Mouse (Mus musculus) limb, embryonic 12.5 days (tissue): Measurements from ENCODE around the gene Prdx6b. TPM values are rescaled to one million over a fixed set of nuclear protein-coding genes. Genes with fewer than 3 reads are reported as not detected.
A peak's percentile ranks its signal among the peaks of the same experiment; 100 is the strongest.

Experiments
- ATAC-seq: fragments of 200-750 bp; cut with Nextera tagmentation; 2 replicates; pipeline ENCODE4 v1.8.0; 2017; ENCODE audit warnings: low read depth, moderate TSS enrichment; ENCODE audit not compliant: insufficient number of reproducible peaks, insufficient read depth, low FRiP score, low TSS enrichment
- H3K27ac ChIP-seq: fragments of 300-500 bp; sonication (generic); 2 replicates; pipeline ENCODE4 v1.5.1; 2016; ENCODE audit warnings: mild to moderate bottlenecking, moderate library complexity
- H3K27me3 ChIP-seq: fragments of 300-500 bp; sonication (generic); 2 replicates; pipeline ENCODE4 v1.6.1; 2016; ENCODE audit warnings: mild to moderate bottlenecking, moderate library complexity
- H3K36me3 ChIP-seq: fragments of 300-500 bp; sonication (generic); 2 replicates; pipeline ENCODE4 v1.6.1; 2016; ENCODE audit warnings: mild to moderate bottlenecking, moderate library complexity
- H3K4me1 ChIP-seq: fragments of 300-500 bp; sonication (generic); replicated peaks from 2 replicates; pipeline ENCODE4 v1.6.1; 2016
- H3K4me2 ChIP-seq: fragments of 300-500 bp; sonication (generic); 2 replicates; pipeline ENCODE4 v1.6.1; 2016; ENCODE audit warnings: mild to moderate bottlenecking, moderate library complexity
- H3K4me3 ChIP-seq: fragments of 300-500 bp; sonication (generic); replicated peaks from 2 replicates; pipeline ENCODE4 v1.5.1; 2016; ENCODE audit warnings: mild to moderate bottlenecking
- H3K9ac ChIP-seq: fragments of 300-500 bp; sonication (generic); replicated peaks from 2 replicates; pipeline ENCODE4 v1.6.1; 2016; ENCODE audit warnings: mild to moderate bottlenecking, moderate library complexity
- H3K9me3 ChIP-seq: fragments of 300-500 bp; sonication (generic); 2 replicates; pipeline ENCODE4 v1.6.1; 2016; ENCODE audit warnings: mild to moderate bottlenecking, moderate library complexity
- WGBS: fragments of 180-500 bp; shearing (Covaris S2); methylation state at CpG from one replicate; pipeline ENCODE4 v1.1.7; 2016; 5-methylcytosine and 5-hydroxymethylcytosine counted together
- polyA plus RNA-seq: library from polyadenylated mRNA; unstranded; fragments of >200 nt; fragmentation: Nextera tagmentation; extraction: Ambion mirVana; gene quantifications from 2 replicates; pipeline ENCODE4 v1.2.1, GENCODE M21; 2016

Gene Prdx6b
- polyA plus RNA-seq, 1 experiment from 2014 or later: not detected

DNA sequence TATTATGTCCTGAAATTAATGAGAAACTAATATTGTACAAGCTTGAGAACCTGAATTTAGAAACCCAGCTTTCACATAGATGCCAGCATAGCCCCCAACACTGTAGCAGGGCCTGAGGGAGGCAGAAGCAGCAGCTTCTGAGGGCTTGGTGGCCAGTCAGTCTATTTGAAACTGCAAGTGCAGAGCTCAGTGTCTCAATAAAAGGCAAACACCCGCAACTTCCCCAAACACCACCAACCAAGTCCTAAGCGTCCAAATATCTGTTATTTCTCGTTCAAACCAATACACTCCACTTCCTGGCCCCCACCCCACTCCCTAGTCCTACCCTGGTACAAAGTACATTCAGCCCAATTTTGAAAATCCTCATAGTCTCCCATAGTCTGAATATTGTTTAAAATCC is 6.1 kb downstream of the Prdx6b start:
- H3K27ac ChIP-seq: no peak overlapping the region
- WGBS: 80% methylated on average over 3 of the region's 3 CpGs

DNA sequence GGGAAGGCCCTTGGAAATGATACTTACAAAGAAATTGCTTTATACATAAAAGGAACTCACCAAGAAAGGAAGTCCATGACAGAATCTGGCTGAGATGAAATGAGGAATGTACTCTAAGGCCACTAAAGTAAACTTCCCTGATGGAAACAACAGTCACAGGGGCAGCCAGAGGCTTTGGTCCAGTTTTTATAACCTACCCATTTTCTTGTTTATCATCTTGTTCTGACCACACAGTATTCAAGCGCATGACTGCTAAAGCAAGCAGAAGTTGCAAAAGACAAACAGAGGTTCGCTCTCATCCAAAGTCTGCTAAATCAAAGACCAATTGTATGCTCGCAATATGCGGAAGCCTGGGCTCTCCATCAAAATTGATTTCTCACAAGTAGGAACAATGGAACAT is 8.5 kb downstream of the Prdx6b start:
- Histone ChIP-seq H3K4me3 (no peak overlapping the region), H3K9ac (no peak overlapping the region), H3K27ac (no peak overlapping the region), H3K4me2 (no peak overlapping the region), H3K9me3 (no peaks in the 10 kb centered on the region), H3K36me3 (no peaks in the 10 kb centered on the region), H3K27me3 (no peaks in the 10 kb centered on the region), H3K4me1 (no peaks in the 10 kb centered on the region)
- WGBS: 89% methylated on average over 4 of the region's 4 CpGs
- ATAC-seq: no peak

More for the DNA sequence above, 6.1 kb downstream of the Prdx6b start:
- H3K4me1 ChIP-seq: no peaks in the 10 kb centered on the region
- no peak overlapping the region for H3K4me3 ChIP-seq
- H3K9me3 ChIP-seq: no peaks in the 10 kb centered on the region
- ATAC-seq: no peak
- no peak overlapping the region for H3K9ac ChIP-seq
- no peaks in the 10 kb centered on the region for H3K27me3 ChIP-seq
- no peaks in the 10 kb centered on the region for H3K36me3 ChIP-seq
- no peak overlapping the region for H3K4me2 ChIP-seq

DNA sequence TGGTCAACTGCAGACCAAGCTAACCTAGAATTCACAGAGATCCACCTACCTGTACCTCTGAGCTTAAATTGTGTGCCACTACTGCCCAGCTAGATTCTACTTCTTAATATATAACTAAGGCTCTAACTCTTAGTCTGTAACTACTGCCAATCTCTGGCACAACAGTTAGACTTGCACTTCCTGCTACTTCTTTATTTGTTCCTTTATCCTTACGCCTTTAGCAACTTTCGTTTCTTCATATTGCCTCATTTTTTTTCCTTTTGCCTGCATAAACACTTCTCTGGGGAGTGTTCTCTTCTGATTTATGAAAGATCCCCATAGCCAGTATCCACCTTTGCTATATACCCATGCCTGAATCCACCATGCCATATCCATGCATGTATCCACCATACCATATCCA is 11.7 kb downstream of the Prdx6b start:
- ATAC-seq: no peak
- Histone ChIP-seq H3K9me3 (no peaks in the 10 kb centered on the region), H3K4me3 (no peak overlapping the region), H3K27me3 (no peaks in the 10 kb centered on the region), H3K27ac (no peak overlapping the region), H3K9ac (no peak overlapping the region), H3K36me3 (no peaks in the 10 kb centered on the region), H3K4me2 (no peak overlapping the region), H3K4me1 (no peaks in the 10 kb centered on the region)
- 98% methylated on average over 2 of the region's 2 CpGs for WGBS

DNA sequence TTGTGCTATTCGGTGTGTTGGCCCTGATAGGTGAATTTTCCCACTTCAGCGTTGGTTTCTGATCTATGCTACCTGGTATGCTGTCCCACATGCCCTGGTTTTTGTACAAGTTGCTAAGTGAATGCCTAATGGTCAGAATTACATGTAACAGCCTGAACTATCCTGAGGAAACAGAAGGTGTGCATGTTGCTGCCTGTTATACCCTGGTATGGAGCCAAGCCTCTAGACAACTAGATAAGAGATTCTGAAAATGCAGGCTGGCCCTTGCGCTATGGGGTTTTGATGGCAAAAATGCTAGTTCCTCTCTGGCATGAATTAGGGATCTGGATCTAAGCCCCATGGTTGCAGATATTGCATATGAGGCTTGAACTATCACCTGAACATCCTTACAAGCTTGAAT is 15.4 kb downstream of the Prdx6b start:
- no peak for ATAC-seq
- Histone ChIP-seq H3K36me3 (no peaks in the 10 kb centered on the region), H3K27ac (no peak overlapping the region), H3K9me3 (no peaks in the 10 kb centered on the region), H3K27me3 (no peaks in the 10 kb centered on the region), H3K4me3 (no peak overlapping the region), H3K4me2 (no peak overlapping the region), H3K4me1 (no peaks in the 10 kb centered on the region), H3K9ac (no peak overlapping the region)
- 94% methylated on average over 3 of the region's 3 CpGs for WGBS

DNA sequence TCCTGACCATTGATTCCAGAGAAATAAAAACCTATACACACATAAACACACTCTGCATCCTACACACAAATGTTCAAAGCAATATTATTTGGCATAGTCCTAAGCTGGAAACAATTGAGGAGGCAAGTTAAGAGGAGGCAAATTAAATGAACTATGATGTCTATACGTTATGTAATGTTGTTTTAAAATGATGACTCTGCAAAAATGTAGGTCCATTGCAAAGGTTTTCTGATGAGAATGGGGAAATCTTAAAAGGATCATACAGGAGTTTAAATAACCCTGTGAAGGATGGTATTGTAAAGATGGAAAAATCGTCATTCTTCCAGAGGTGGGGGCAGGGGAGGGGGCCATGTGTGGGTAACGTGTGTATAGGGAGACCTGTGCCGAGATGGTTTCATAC is 17.5 kb downstream of the Prdx6b start:
- no peak overlapping the region for H3K4me3 ChIP-seq
- H3K36me3 ChIP-seq: no peaks in the 10 kb centered on the region
- 86% methylated on average over 4 of the region's 4 CpGs for WGBS
- no peaks in the 10 kb centered on the region for H3K27me3 ChIP-seq
- H3K9ac ChIP-seq: no peak overlapping the region
- no peak overlapping the region for H3K27ac ChIP-seq
- no peak for ATAC-seq
- no peaks in the 10 kb centered on the region; the same call in 1 of the 2 replicates for H3K4me1 ChIP-seq
- H3K9me3 ChIP-seq: no peaks in the 10 kb centered on the region
- no peak overlapping the region for H3K4me2 ChIP-seq

DNA sequence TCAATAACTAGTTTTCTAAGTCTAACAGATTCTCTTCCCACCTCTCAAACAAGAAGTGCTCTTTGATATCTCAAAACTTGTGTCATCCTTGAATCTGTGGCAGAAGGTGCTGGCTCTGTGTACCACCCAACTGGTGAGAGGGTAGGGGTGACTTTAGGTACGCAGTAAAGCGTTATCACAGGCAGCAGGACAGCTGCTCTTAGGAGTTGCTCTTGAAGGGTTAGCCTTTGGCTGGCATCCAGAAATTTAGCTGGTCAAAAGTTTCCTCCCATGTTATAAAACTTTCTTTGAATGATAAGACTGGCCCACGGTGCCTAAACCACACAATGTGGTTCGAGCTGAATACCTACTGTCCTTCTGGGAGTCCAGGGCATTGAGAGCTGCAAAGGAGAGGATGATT is 18.5 kb downstream of the Prdx6b start:
- Histone ChIP-seq H3K4me3 (no peak overlapping the region), H3K9me3 (no peaks in the 10 kb centered on the region), H3K27ac (no peak overlapping the region), H3K36me3 (no peaks in the 10 kb centered on the region), H3K27me3 (no peaks in the 10 kb centered on the region), H3K4me2 (no peak overlapping the region), H3K9ac (no peak overlapping the region), H3K4me1 (no peaks in the 10 kb centered on the region; the same call in 1 of the 2 replicates)
- 77% methylated on average over 4 of the region's 4 CpGs for WGBS
- no peak for ATAC-seq

DNA sequence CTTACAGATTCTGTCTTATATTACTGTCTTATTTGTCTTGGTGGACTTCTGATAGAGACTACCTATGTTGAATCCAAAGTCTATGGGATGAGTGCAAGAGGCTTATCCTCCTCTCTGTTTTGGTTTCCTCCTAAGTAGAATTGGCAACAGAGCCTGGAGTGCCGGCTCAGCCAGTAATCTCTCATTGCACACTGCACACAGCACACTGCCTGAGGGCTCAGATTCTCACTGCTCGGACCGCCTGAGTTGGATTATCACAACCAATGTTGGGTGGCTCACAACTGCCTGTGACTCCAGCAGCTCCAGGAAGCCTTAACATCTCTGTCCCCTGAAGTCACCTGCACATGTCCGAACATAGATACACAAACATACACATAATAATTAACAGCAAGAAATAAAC is 19.1 kb downstream of the Prdx6b start:
- no peak for ATAC-seq
- Histone ChIP-seq H3K36me3 (no peaks in the 10 kb centered on the region), H3K27me3 (no peaks in the 10 kb centered on the region), H3K9me3 (no peaks in the 10 kb centered on the region), H3K9ac (no peak overlapping the region), H3K4me3 (no peak overlapping the region), H3K4me2 (no peak overlapping the region), H3K27ac (no peak overlapping the region), H3K4me1 (no peaks in the 10 kb centered on the region; the same call in 1 of the 2 replicates)
- 73% methylated on average over 4 of the region's 4 CpGs for WGBS

DNA sequence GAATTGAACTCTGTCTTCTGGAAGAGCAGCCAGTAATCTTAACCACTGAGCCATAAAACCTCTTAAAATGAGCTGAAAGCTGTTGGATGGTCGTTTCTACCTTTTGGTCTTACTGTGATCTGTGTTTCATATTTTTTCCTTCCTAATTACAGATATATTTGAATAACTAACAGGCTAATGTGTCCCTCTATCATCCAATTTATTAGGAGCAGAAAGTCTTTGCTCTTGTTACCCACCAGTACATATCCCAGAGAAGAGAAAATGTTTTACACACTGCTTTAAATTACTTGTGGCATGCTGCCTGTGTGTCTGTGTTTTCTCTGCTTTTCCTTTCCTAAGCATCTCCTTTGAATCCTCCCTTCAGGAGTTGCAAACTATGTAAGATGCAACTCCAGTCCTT is 21.9 kb downstream of the Prdx6b start:
- no peaks in the 10 kb centered on the region for H3K9me3 ChIP-seq
- peaks cover 11% of the 10 kb centered on the region for H3K36me3 ChIP-seq
- H3K9ac ChIP-seq: no peak overlapping the region
- no peaks in the 10 kb centered on the region for H3K27me3 ChIP-seq
- H3K4me1 ChIP-seq: no peaks in the 10 kb centered on the region; the same call in 1 of the 2 replicates
- no peak for ATAC-seq
- H3K27ac ChIP-seq: no peak overlapping the region
- WGBS: 38% methylated on average over 1 of the region's 1 CpGs
- H3K4me2 ChIP-seq: no peak overlapping the region
- H3K4me3 ChIP-seq: no peak overlapping the region

DNA sequence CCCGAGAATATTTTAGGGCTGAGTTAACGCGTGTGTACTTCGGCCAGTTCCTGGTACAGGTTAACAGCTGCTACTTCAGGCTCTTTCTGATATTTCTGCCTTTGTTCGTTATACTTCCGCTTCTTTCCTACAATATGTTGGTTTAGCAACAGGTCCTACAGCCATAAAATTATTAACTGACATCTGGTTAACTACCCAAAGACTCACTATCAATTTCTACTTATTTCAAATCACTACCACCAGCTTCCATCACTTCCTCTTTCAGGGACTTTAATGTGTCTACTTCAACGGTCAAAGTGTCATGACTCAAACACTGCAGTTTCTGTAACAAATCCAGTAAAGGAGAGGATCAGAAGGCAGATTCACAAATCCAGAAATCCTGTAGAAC is 22.6 kb downstream of the Prdx6b start:
- H3K4me2 ChIP-seq: peak overlapping the region; percentile 72
- peak overlapping the region; percentile 98; the same call in 1 of the 2 replicates for H3K27ac ChIP-seq
- no peak for ATAC-seq
- H3K27me3 ChIP-seq: no peaks in the 10 kb centered on the region
- peaks cover 15% of the 10 kb centered on the region for H3K36me3 ChIP-seq
- H3K9ac ChIP-seq: peak overlapping the region; percentile 93
- 53% methylated on average over 7 of the region's 7 CpGs for WGBS
- H3K4me1 ChIP-seq: no peaks in the 10 kb centered on the region; the same call in 1 of the 2 replicates
- no peaks in the 10 kb centered on the region for H3K9me3 ChIP-seq
- peak overlapping the region; percentile 91 for H3K4me3 ChIP-seq

DNA sequence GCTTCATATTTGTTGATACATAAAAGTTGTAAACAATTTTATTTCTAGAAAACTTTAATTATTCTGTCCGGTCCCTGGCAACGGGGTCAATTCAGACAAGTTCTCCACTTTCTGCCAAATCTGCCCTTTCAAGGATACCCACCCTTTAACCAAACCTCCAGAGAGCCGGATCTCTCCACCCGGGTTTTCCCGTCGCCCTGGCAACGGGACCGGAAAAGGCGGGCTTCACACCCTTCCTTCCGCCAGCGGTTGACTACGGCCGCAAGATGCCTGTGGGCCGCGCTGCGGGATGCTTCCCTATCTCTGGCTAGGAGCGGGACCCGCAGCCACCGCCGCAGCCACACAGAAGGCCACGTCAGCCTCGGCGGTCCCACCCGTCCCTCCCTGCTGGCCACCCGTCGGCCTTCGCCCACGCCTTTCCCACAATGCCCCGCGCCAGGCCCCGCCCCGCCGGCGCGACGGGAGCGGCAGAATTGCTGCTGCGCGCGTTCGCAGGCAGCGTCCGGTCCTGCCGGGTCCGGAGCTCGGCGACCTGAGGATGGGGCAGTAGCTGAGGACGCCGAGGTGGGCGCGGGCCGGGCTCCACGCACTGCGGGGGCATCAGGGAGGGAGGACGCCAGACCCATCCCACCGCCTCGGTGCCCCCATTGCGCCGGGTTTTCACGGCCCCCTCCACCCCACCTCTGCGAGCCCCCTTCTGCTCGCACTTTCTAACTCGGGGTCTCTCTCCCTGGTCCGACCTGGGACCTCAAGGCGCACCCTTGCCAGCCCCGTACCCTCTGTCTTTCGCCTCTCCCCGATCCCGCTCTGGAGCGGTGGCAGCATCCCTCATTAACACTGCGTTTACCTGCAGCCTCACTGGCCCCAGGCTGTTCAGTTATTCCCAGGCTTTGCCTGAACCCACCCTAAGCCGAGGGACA is 23.2 kb downstream of the Prdx6b start, which contains the start of gene Dnajc10:
Gene Dnajc10 (plus strand): TSS at position 225 of the 920 bp plus-strand sequence.
- Histone ChIP-seq H3K27me3 (no peaks in the 10 kb centered on the region), H3K9me3 (no peaks in the 10 kb centered on the region), H3K9ac (peak within 1 kb of the TSS; percentile 93), H3K4me3 (peak within 1 kb of the TSS; percentile 91), H3K27ac (peak within 1 kb of the TSS; percentile 98), H3K4me2 (peak within 1 kb of the TSS; percentile 72), H3K36me3 (peaks cover 17% of the 10 kb centered on the region), H3K4me1 (no peaks in the 10 kb centered on the region; the same call in 1 of the 2 replicates)
- ATAC-seq: peak; percentile 93
- WGBS: under 1% methylated on average over 61 of the region's 72 CpGs

DNA sequence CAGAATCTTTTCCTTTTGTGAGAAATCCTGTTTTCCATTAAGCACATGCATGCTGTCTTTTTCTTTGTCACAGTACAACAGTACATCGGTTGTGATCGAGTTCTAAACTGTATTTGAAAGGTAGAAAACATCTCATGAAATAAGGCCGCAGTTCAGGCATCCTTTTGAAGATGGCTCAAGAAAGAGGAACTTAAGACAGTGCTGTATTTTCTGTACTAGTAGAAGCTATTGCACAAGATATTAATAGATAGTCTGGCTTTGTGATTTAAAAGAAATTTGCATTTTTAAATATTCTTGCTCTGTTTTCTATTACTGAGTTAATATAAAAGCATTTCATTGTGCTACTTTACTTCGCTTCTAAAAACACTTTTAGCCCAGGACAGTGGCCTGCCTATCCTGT is 30.6 kb downstream of the Prdx6b start:
- 96% methylated on average over 4 of the region's 4 CpGs for WGBS
- Histone ChIP-seq H3K4me1 (no peaks in the 10 kb centered on the region), H3K9me3 (no peaks in the 10 kb centered on the region), H3K4me3 (no peak overlapping the region), H3K27me3 (no peaks in the 10 kb centered on the region), H3K9ac (no peak overlapping the region), H3K27ac (no peak overlapping the region), H3K36me3 (peaks cover 63% of the 10 kb centered on the region), H3K4me2 (no peak overlapping the region)
- no peak for ATAC-seq
